Mouse (Mus musculus) stomach, embryonic 16.5 days (tissue): Measurements from ENCODE around the gene Csrnp3. TPM values are rescaled to one million over a fixed set of nuclear protein-coding genes. Genes with fewer than 3 reads are reported as not detected.
A peak's percentile ranks its signal among the peaks of the same experiment; 100 is the strongest.

ENCODE experiments used
- ATAC-seq: fragments of 200-750 bp; cut with Nextera tagmentation; 2 replicates; pipeline ENCODE4 v1.8.0; 2017; ENCODE audit warnings: moderate number of reproducible peaks, moderate TSS enrichment; ENCODE audit not compliant: insufficient read depth, low FRiP score
- H3K27ac ChIP-seq: fragments of 300-500 bp; sonication (generic); 2 replicates; pipeline ENCODE4 v1.5.1; 2014; ENCODE audit warnings: low read length
- H3K27me3 ChIP-seq: fragments of 300-500 bp; sonication (generic); 2 replicates; pipeline ENCODE4 v1.6.1; 2014; ENCODE audit warnings: low read length, control low read depth, mixed read lengths; ENCODE audit not compliant: control insufficient read depth, insufficient read depth
- H3K36me3 ChIP-seq: fragments of 300-500 bp; sonication (generic); 2 replicates; pipeline ENCODE4 v1.6.1; 2014; ENCODE audit warnings: low read length; ENCODE audit not compliant: control insufficient read depth, insufficient read depth
- H3K4me1 ChIP-seq: fragments of 300-500 bp; sonication (generic); 2 replicates; pipeline ENCODE4 v1.6.1; 2014; ENCODE audit warnings: low read length, control low read depth, mixed read lengths; ENCODE audit not compliant: control insufficient read depth, insufficient read depth
- H3K4me2 ChIP-seq: fragments of 300-500 bp; sonication (generic); 2 replicates; pipeline ENCODE4 v1.6.1; 2014; ENCODE audit warnings: low read depth, low read length, mixed read lengths
- H3K4me3 ChIP-seq: fragments of 300-500 bp; sonication (generic); replicated peaks from 2 replicates; pipeline ENCODE4 v1.5.1; 2014; ENCODE audit warnings: mild to moderate bottlenecking, low read length
- H3K9ac ChIP-seq: fragments of 300-500 bp; sonication (generic); 2 replicates; pipeline ENCODE4 v1.6.1; 2014; ENCODE audit warnings: low read length
- H3K9me3 ChIP-seq: fragments of 300-500 bp; sonication (generic); replicated peaks from 2 replicates; pipeline ENCODE4 v1.6.1; 2016; ENCODE audit warnings: low read length, control low read depth; ENCODE audit not compliant: control insufficient read depth
- whole genome bisulfite sequencing: fragments of 180-500 bp; shearing (Covaris S2); extraction: QIAGEN DNeasy Blood & Tissue Kit; methylation state at CpG from one replicate; pipeline ENCODE4 v1.1.7; 2014; 5-methylcytosine and 5-hydroxymethylcytosine counted together
- polyA plus RNA-seq: library from polyadenylated mRNA; unstranded; fragments of >200 nt; fragmentation: Nextera tagmentation; extraction: Ambion mirVana; gene quantifications from 2 replicates; pipeline ENCODE4 v1.2.1, GENCODE M21; 2015

The Csrnp3 gene
- polyA plus RNA-seq, 1 experiment from 2014 or later: 1.3 TPM

DNA sequence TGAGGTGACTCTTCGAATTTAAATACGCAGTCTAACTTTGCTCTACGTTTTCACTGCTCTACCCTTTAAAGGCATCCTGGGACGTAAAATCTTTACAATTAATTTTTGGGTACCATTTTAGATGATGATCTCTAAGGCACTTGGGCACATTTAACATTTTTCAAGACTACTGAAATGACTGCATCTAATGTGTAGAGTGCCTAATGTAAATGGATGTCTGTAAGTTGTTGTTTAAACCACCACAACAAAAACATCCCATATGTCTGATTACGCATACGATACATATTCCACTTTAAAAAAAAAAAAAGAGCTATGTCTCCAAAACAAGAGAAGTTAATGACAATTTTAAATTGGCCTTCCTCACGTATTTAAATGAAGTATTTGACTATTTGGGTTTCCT is 85.7 kb downstream of the Csrnp3 start:
- Histone ChIP-seq H3K9ac (peak overlapping the region; percentile 66; the same call in 1 of the 2 replicates), H3K9me3 (no peaks in the 10 kb centered on the region), H3K36me3 (no peaks in the 10 kb centered on the region), H3K4me2 (peak overlapping the region; percentile 80), H3K27me3 (no peaks in the 10 kb centered on the region), H3K4me1 (no peaks in the 10 kb centered on the region), H3K4me3 (peak overlapping the region; percentile 47), H3K27ac (no peak overlapping the region)
- no peak for ATAC-seq
- WGBS: 66% methylated on average over 7 of the region's 7 CpGs

DNA sequence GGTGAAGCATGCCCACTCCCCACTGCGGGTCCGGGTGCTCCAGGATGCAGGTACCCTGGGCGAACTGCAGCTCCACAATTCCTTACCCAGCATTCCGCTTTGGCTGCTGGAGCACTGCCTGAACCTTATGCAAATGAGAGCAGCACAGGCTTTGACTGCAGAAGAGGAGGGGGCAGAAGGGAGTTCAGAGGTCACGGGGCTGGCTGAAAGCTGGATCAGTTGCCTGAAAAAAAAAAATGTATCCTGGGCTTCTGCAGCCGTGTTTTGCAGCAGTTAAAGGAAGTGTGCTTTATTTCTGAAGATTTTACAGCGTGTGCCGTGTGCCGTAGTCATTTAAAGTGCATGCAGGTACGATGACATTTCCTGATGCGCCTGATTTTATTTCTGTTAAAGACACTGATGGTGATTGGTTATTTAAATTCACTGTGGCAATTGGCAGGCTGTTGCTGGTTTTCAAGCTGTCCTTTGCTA is 86.3 kb downstream of the Csrnp3 start:
- 4% methylated on average over 11 of the region's 11 CpGs for WGBS
- no peaks in the 10 kb centered on the region for H3K4me1 ChIP-seq
- no peaks in the 10 kb centered on the region for H3K36me3 ChIP-seq
- no peak for ATAC-seq
- peak overlapping the region; percentile 80 for H3K4me2 ChIP-seq
- peak overlapping the region; percentile 66 for H3K9ac ChIP-seq
- H3K9me3 ChIP-seq: no peaks in the 10 kb centered on the region
- H3K27me3 ChIP-seq: no peaks in the 10 kb centered on the region
- H3K4me3 ChIP-seq: peak overlapping the region; percentile 47
- no peak overlapping the region for H3K27ac ChIP-seq

DNA sequence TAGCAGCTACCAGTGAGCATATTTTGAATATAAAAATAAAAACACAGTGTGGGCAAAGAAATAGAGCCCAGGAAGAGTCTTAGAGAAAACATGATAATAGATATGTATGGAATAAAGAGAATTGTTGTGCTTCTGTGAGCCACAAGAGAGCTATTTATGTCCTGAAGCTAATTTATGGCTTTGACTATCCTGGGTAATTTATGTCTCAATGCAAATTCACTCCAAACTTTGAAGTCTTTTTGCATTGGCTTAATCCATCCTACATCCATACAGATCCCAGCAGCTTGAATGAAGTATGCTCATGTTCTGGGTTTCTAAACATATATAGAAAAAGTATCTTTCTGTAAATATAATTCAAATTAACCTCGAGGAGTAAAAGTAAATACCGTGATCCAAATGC is 88.5 kb downstream of the Csrnp3 start:
- Histone ChIP-seq H3K4me1 (no peaks in the 10 kb centered on the region), H3K9me3 (no peaks in the 10 kb centered on the region), H3K4me3 (no peak overlapping the region), H3K9ac (no peak overlapping the region), H3K36me3 (no peaks in the 10 kb centered on the region), H3K27ac (no peak overlapping the region), H3K4me2 (no peak overlapping the region), H3K27me3 (no peaks in the 10 kb centered on the region)
- 24% methylated on average over 2 of the region's 2 CpGs for WGBS
- no peak for ATAC-seq

DNA sequence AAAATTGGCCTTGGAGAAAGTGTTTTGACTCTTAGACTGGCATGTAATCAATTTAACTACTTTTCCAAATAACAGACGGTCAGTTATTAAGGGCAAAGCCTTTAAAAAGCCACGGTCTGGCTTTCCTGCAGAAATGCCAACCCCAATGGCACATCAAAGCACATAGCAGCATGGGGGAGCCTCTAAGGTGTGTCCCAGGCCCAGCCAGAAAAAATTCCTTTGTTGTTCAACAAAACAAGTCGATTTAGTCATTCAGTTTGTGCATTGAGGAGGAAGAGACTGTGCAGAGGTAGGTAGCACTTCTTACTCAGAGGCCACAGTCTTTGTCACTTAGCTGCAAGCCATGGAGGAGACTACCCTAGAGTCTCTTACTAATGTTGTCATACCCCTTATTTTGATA is 93.3 kb downstream of the Csrnp3 start:
- H3K27me3 ChIP-seq: no peaks in the 10 kb centered on the region
- H3K36me3 ChIP-seq: no peaks in the 10 kb centered on the region
- 56% methylated on average over 3 of the region's 3 CpGs for WGBS

DNA sequence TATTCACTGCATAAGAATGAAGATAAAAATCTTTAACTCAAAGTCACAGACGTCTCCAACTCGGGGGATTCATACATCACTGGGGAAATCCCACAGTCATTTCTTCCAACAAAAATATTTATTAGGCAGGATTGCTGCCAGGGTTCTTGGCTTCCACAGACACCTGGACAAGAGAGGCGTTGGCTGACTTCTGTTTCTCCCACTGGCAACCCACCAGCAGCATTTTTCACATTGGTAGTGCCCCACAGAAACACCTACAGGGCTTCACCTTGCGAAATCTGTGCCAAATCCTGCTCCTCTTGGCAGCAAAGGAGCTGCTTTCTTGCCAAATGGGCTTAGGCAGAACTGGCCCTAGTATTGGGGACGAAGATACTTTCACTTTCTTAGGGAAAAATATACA is 94.8 kb downstream of the Csrnp3 start:
- no peak overlapping the region for H3K9ac ChIP-seq

More for the DNA sequence above, 93.3 kb downstream of the Csrnp3 start:
- Histone ChIP-seq H3K4me2 (no peak overlapping the region), H3K9ac (no peak overlapping the region), H3K4me1 (no peaks in the 10 kb centered on the region), H3K4me3 (no peak overlapping the region), H3K27ac (no peak overlapping the region), H3K9me3 (no peaks in the 10 kb centered on the region)
- ATAC-seq: no peak

DNA sequence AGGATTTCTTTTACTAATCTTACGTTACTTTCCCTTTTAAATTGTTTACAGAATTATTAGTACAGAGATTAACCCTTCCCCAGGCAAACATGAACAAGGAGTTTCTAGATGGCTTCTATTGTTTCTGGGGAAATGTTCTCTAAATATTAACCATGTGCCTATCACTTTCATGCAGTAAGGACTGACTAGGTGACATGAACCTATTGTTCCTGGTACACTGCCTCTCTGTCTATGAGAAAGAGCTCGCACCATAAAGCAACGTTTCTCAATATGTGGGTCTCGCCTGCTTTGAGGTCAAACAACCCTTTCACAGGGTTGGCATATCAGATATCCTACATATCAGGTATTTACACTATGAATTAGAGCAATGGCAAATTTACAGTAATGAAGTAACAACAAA is 96.8 kb downstream of the Csrnp3 start:
- H3K4me3 ChIP-seq: no peak overlapping the region
- no peak overlapping the region for H3K4me2 ChIP-seq
- H3K4me1 ChIP-seq: no peaks in the 10 kb centered on the region
- H3K9me3 ChIP-seq: no peaks in the 10 kb centered on the region
- H3K27ac ChIP-seq: no peak overlapping the region
- ATAC-seq: peak; percentile 62; the same call in 1 of the 2 replicates
- WGBS: 62% methylated on average over 4 of the region's 4 CpGs
- H3K27me3 ChIP-seq: no peaks in the 10 kb centered on the region
- H3K36me3 ChIP-seq: no peaks in the 10 kb centered on the region
- no peak overlapping the region for H3K9ac ChIP-seq

More for the DNA sequence above, 94.8 kb downstream of the Csrnp3 start:
- Histone ChIP-seq H3K4me2 (peak overlapping the region; percentile 1; the same call in 1 of the 2 replicates), H3K9me3 (no peaks in the 10 kb centered on the region), H3K36me3 (no peaks in the 10 kb centered on the region), H3K4me3 (peak overlapping the region; percentile 0; the same call in 1 of the 2 replicates), H3K27ac (no peak overlapping the region), H3K4me1 (no peaks in the 10 kb centered on the region), H3K27me3 (no peaks in the 10 kb centered on the region)
- 55% methylated on average over 5 of the region's 5 CpGs for WGBS
- no peak for ATAC-seq

DNA sequence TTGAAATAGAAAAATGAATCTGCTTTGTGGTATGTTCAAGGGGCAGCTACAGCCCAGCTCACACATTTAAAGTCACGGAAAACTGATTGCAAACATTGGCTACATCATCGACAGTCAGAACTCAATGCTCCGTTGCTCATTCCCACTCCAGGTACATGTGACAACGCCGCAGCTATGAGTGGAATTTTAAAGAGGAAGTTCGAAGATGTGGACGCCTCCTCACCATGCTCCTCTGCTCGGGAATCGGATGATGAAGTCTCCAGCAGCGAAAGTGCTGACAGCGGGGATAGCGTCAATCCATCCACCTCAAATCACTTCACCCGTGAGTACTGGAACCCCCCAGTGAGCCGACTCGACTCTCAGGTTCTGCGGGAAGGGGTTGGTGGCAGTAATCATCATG is 103.2 kb downstream of the Csrnp3 start:
- 87% methylated on average over 16 of the region's 16 CpGs for WGBS
- ATAC-seq: no peak
- no peak overlapping the region for H3K4me2 ChIP-seq
- H3K9ac ChIP-seq: no peak overlapping the region
- H3K36me3 ChIP-seq: no peaks in the 10 kb centered on the region
- H3K9me3 ChIP-seq: no peaks in the 10 kb centered on the region
- no peaks in the 10 kb centered on the region for H3K27me3 ChIP-seq
- H3K4me1 ChIP-seq: no peaks in the 10 kb centered on the region
- no peak overlapping the region for H3K4me3 ChIP-seq
- H3K27ac ChIP-seq: no peak overlapping the region

DNA sequence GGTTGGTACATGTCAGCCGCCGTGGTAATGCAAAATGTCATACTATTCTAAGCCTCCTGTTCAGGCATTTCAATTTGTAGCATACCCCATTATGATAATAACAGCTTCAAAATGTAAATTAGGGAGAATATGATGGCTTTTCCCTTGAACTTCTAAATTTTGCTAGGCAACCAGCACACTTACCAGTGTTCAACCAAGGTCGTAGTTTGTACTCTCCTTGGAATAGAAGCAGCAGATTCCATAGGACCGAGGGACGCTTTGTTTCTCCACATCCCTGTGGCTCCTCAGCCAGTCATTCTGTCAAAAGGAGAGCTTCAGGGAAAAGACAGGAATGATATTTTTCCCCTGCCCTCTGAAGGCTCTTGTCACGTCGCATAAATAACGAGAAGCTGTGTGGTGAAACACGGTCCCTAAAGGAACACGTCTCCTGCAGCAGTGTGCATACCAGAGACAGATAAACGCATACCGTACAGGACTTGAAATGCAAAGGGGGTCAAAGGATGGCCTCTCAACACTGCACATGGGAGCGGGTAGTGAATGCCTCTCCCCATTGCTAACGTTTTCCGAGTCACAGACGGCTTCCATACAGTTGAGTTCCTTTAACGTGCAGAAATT is 108.3 kb downstream of the Csrnp3 start:
- Histone ChIP-seq H3K9ac (no peak overlapping the region), H3K4me1 (no peaks in the 10 kb centered on the region), H3K9me3 (no peaks in the 10 kb centered on the region), H3K27ac (no peak overlapping the region), H3K4me3 (no peak overlapping the region), H3K36me3 (no peaks in the 10 kb centered on the region), H3K27me3 (no peaks in the 10 kb centered on the region), H3K4me2 (no peak overlapping the region)
- WGBS: 66% methylated on average over 17 of the region's 17 CpGs
- no peak for ATAC-seq

DNA sequence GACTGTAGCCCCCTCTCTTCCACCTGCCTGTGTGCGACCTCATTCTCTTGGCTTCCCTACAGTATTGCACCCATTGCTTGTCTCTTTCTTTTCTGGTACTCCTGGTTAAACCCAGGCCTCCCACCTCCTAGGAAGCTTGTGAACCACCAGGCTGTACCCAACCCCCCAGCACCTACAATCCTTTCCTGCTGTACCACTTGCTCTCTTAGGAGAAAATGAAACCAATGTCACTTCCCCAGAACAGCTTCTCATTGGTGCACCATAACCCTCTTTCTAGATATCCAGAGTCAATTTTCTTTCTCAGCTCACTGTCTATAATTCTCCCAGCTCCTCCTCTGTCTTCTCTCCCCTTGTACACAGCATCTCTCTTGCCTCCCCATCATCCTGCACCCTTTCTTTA is 110.2 kb downstream of the Csrnp3 start:
- 83% methylated on average over 1 of the region's 1 CpGs for WGBS
- Histone ChIP-seq H3K27me3 (no peaks in the 10 kb centered on the region), H3K27ac (no peak overlapping the region), H3K36me3 (no peaks in the 10 kb centered on the region), H3K4me2 (no peak overlapping the region), H3K4me3 (no peak overlapping the region), H3K4me1 (no peaks in the 10 kb centered on the region), H3K9ac (no peak overlapping the region), H3K9me3 (no peaks in the 10 kb centered on the region)
- ATAC-seq: no peak
